Comparison of ENCODE assay signal across 9 mouse cellular contexts in genomic region chr7:27384731-27385130, GRCm38 (mm10). TPM values are rescaled to one million over a fixed set of nuclear protein-coding genes. Genes with fewer than 3 reads are reported as not detected.
DNase-seq lines count a peak whose midpoint lies in the region; ATAC-seq and TF ChIP-seq lines count a peak whose summit lies in the region.
"Had no signal": no experiment of that assay in that cellular context is flagged by ENCODE, and none has a peak within 500 bp of the region (broad histone marks: within the 10 kb centered on the region; RNA-seq: fewer than 3 reads in every experiment).

No protein-coding gene starts in this region.

- no peak overlapping the region for H3K27ac ChIP-seq in midbrain, postnatal 0 days (ENCODE audit: low read depth, low read length)
- H3K27ac ChIP-seq: limb, embryonic 13.5 days had no signal

- no peaks in the 10 kb centered on the region for H3K27me3 ChIP-seq in midbrain, postnatal 0 days (ENCODE audit: insufficient read depth, low read length)

- 46% methylated on average over 4 of the region's 4 CpGs for WGBS in midbrain, postnatal 0 days

- peak; percentile 75 for DNase-seq in embryo, embryonic 10 days (ENCODE audit: low spot score)
- no peak for DNase-seq in embryo, embryonic 9.5 days (ENCODE audit: extremely low spot score)
- peak; percentile 53 for DNase-seq in urinary bladder, adult 2 months (ENCODE audit: low spot score)
- no peak for DNase-seq in urinary bladder, adult 18-20 months (ENCODE audit: low spot score in 2 of 2)
- peak; percentile 71 for DNase-seq in layer of hippocampus, adult 9-11 months
- DNase-seq in midbrain, postnatal 0 days (ENCODE audit: low spot score), result no peak
- peak; percentile 90 for DNase-seq in thymus, postnatal 4 days

- H3K4me1 ChIP-seq in midbrain, postnatal 0 days (ENCODE audit: insufficient read depth, low read length), result no peaks in the 10 kb centered on the region

- H3K9me3 ChIP-seq in midbrain, postnatal 0 days (ENCODE audit: low read length), result no peaks in the 10 kb centered on the region
- H3K9me3 ChIP-seq: limb, embryonic 13.5 days had no signal

- peak; percentile 65; the same call in 1 of the 2 replicates for ATAC-seq in erythroid progenitor cell, adult 5-6 weeks (replicated peaks; ENCODE audit: low FRiP score, poor library complexity, severe bottlenecking)
- ATAC-seq in midbrain, postnatal 0 days (ENCODE audit: low FRiP score), result no peak

- no peak overlapping the region for H3K9ac ChIP-seq in midbrain, postnatal 0 days (replicated peaks; ENCODE audit: low read length, poor library complexity, severe bottlenecking)
- H3K9ac ChIP-seq: limb, embryonic 13.5 days had no signal

- TF ChIP-seq CTCF in midbrain, postnatal 0 days (IDR thresholded peaks at IDR 0.05), result peak; percentile 70

- no peak overlapping the region for H3K4me2 ChIP-seq in midbrain, postnatal 0 days (ENCODE audit: low read depth, low read length, poor library complexity, severe bottlenecking)
- H3K4me2 ChIP-seq: limb, embryonic 13.5 days had no signal

- H3K4me3 ChIP-seq in midbrain, postnatal 0 days (ENCODE audit: low read depth, low read length), result no peak overlapping the region
- H3K4me3 ChIP-seq: limb, embryonic 13.5 days had no signal

- 0 out of 2 replicates have a peak, but pooled peaks cover 3% of the 10 kb centered on the region for H3K36me3 ChIP-seq in midbrain, postnatal 0 days (ENCODE audit: insufficient read depth, low read length)
- H3K36me3 ChIP-seq: limb, embryonic 13.5 days had no signal

RNA-seq across cellular contexts. Expression of gene Gm20479, which starts 27.5 kb away (rescaled TPM):
- 0.43 and 0.67 TPM in 2 replicates for polyA plus RNA-seq in urinary bladder, adult 2 months (2012; rRNA removed)
- 8.0 TPM in 1 of 2 replicates, not detected in the other for total RNA-seq in erythroid progenitor cell, adult 5-6 weeks (2015; ENCODE audit: low replicate concordance)
- not detected in 2 replicates for total RNA-seq in erythroid progenitor cell, adult 5-6 weeks (2017; ENCODE audit: low replicate concordance)
- total RNA-seq in midbrain, postnatal 0 days (2014; rRNA removed), result not detected in 2 replicates
- polyA plus RNA-seq in midbrain, postnatal 0 days (2015; fragmentation: Nextera tagmentation; extraction: Ambion mirVana), result not detected in 2 replicates
- polyA plus RNA-seq: limb, embryonic 13.5 days had no signal

RNA-seq across cellular contexts. Expression of gene Shkbp1, which starts 28.9 kb away (rescaled TPM):
- 39.4 and 46.5 TPM in 2 replicates for polyA plus RNA-seq in urinary bladder, adult 2 months (2012; rRNA removed)
- 11.5 and 20.5 TPM in 2 replicates for total RNA-seq in erythroid progenitor cell, adult 5-6 weeks (2015; ENCODE audit: low replicate concordance)
- total RNA-seq in erythroid progenitor cell, adult 5-6 weeks (2017; ENCODE audit: low replicate concordance), result 4.7 and 5.1 TPM in 2 replicates
- 36.3 and 42.7 TPM in 2 replicates for total RNA-seq in midbrain, postnatal 0 days (2014; rRNA removed)
- 24.1 and 25.1 TPM in 2 replicates for polyA plus RNA-seq in midbrain, postnatal 0 days (2015; fragmentation: Nextera tagmentation; extraction: Ambion mirVana)

RNA-seq across cellular contexts. Expression of gene Ltbp4, which starts 47.2 kb away (rescaled TPM):
- polyA plus RNA-seq in urinary bladder, adult 2 months (2012; rRNA removed), result 176 and 335 TPM in 2 replicates
- not detected in 2 replicates for total RNA-seq in erythroid progenitor cell, adult 5-6 weeks (2015; ENCODE audit: low replicate concordance)
- total RNA-seq in erythroid progenitor cell, adult 5-6 weeks (2017; ENCODE audit: low replicate concordance), result 0.61 TPM in 1 of 2 replicates, not detected in the other
- total RNA-seq in midbrain, postnatal 0 days (2014; rRNA removed), result 25.3 and 44.3 TPM in 2 replicates
- polyA plus RNA-seq in midbrain, postnatal 0 days (2015; fragmentation: Nextera tagmentation; extraction: Ambion mirVana), result 13.6 and 16.0 TPM in 2 replicates

Comparison
In these comparisons a context has a peak if more than half of its experiments do, and no peak if none do; other contexts are left out.
1. DNase-seq: peak in embryo, embryonic 10 days (single experiment), urinary bladder, adult 2 months (single experiment), layer of hippocampus, adult 9-11 months (single experiment) and thymus, postnatal 4 days (single experiment); none in embryo, embryonic 9.5 days (single experiment), urinary bladder, adult 18-20 months (0 of 2) and midbrain, postnatal 0 days (single experiment).
2. RNA of gene Ltbp4, which starts 47.2 kb away (total RNA-seq): 25.3 to 44.3 TPM in midbrain, postnatal 0 days; 0.61 TPM in erythroid progenitor cell, adult 5-6 weeks; every median in the first group is over 10 times any median in the second.